Mouse (Mus musculus) neural tube, embryonic 11.5 days (tissue): ENCODE results near the gene St6gal1. TPM values are rescaled to one million over a fixed set of nuclear protein-coding genes. Genes with fewer than 3 reads are reported as not detected.
A peak's percentile ranks its signal among the peaks of the same experiment; 100 is the strongest.

Experiments
- ATAC-seq: fragments of 200-750 bp; cut with Nextera tagmentation; 2 replicates; pipeline ENCODE4 v1.8.0; 2017; ENCODE audit warnings: moderate number of reproducible peaks, mild to moderate bottlenecking, moderate TSS enrichment, moderate library complexity; ENCODE audit not compliant: insufficient read depth, low FRiP score, low TSS enrichment
- DNase-seq: peaks from one replicate; pipeline ENCODE4 v3.0.0-alpha.2; 2015; ENCODE audit warnings: low spot score
- H3K27ac ChIP-seq: fragments of 300-500 bp; sonication (generic); 2 replicates; pipeline ENCODE4 v1.5.1; 2014; ENCODE audit warnings: low read depth, mild to moderate bottlenecking, low read length
- H3K27me3 ChIP-seq: fragments of 300-500 bp; sonication (generic); 2 replicates; pipeline ENCODE4 v1.6.1; 2014; ENCODE audit warnings: mild to moderate bottlenecking, low read length, mixed read lengths; ENCODE audit not compliant: control insufficient read depth, insufficient read depth
- H3K36me3 ChIP-seq: fragments of 300-500 bp; sonication (generic); 2 replicates; pipeline ENCODE4 v1.6.1; 2014; ENCODE audit warnings: mild to moderate bottlenecking, low read length, moderate library complexity, mixed read lengths; ENCODE audit not compliant: control insufficient read depth, insufficient read depth
- H3K4me1 ChIP-seq: fragments of 300-500 bp; sonication (generic); 2 replicates; pipeline ENCODE4 v1.6.1; 2014; ENCODE audit warnings: low read length, mixed read lengths; ENCODE audit not compliant: control insufficient read depth, insufficient read depth
- H3K4me2 ChIP-seq: fragments of 300-500 bp; sonication (generic); 2 replicates; pipeline ENCODE4 v1.6.1; 2014; ENCODE audit warnings: low read depth, mild to moderate bottlenecking, moderate library complexity
- H3K4me3 ChIP-seq: fragments of 300-500 bp; sonication (generic); 2 replicates; pipeline ENCODE4 v1.5.1; 2014; ENCODE audit warnings: low read depth, low read length
- H3K9ac ChIP-seq: fragments of 300-500 bp; sonication (generic); 2 replicates; pipeline ENCODE4 v1.6.1; 2014; ENCODE audit warnings: mild to moderate bottlenecking, low read length
- H3K9me3 ChIP-seq: fragments of 300-500 bp; sonication (generic); 2 replicates; pipeline ENCODE4 v1.6.1; 2016; ENCODE audit warnings: low read length; ENCODE audit not compliant: control insufficient read depth
- WGBS: fragments of 180-500 bp; shearing (Covaris S2); extraction: QIAGEN DNeasy Blood & Tissue Kit; methylation state at CpG from one replicate; pipeline ENCODE4 v1.1.7; 2014; 5-methylcytosine and 5-hydroxymethylcytosine counted together
- polyA plus RNA-seq: library from polyadenylated mRNA; unstranded; fragments of >200 nt; fragmentation: Nextera tagmentation; extraction: Ambion mirVana; gene quantifications from 2 replicates; pipeline ENCODE4 v1.2.1, GENCODE M21; 2014

St6gal1 gene
- polyA plus RNA-seq, 1 experiment from 2014 or later, result 39.7 TPM

DNA sequence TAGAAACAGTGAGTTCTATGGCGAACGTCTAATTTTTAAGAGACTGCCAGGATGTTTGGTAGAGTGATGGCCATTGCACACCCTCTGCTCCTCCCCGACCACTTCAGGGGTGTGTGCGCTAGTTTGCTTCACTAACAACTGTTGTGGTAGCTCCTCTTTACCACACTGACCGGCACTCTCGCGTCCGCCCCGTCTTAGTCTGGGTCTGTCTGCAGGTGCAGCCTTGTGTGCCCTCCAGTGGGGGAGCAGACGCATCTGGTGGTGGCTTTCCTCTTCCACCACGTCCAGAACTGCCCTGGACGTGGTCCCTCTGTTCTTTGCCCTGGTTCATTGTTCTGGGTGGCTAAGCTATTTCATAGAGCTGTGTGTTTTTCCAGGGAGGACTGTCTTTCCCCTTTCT lies 40.5 kb downstream of the St6gal1 start:
- H3K27me3 ChIP-seq, result no peaks in the 10 kb centered on the region
- 92% methylated on average over 12 of the region's 12 CpGs for WGBS
- no peak overlapping the region for H3K27ac ChIP-seq
- DNase-seq, result no peak
- ATAC-seq, result no peak
- no peak overlapping the region for H3K4me3 ChIP-seq
- H3K9ac ChIP-seq, result no peak overlapping the region
- peaks cover 2% of the 10 kb centered on the region for H3K36me3 ChIP-seq
- peaks cover 6% of the 10 kb centered on the region for H3K4me1 ChIP-seq
- H3K4me2 ChIP-seq, result no peak overlapping the region
- no peaks in the 10 kb centered on the region for H3K9me3 ChIP-seq

DNA sequence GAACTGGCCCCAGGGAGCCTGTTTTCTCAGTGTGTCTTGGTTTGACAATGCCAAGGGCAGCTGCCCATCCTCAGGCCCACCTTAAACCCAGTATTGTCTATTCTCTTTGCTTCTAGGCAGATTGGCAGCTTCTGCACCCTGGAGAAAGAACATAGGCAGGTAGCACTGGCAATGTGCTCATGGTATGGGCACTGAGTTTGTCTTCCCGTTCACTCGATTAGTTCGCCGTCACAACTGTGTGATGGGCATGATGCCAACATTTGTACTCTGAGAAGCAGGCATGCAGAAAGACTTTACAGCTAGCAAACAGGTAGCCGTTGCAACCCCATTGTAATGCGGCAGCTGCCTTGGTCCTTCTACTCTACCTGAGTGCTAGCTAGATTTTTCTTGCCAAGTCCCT lies 40.9 kb downstream of the St6gal1 start:
- Histone ChIP-seq H3K4me2 (no peak overlapping the region), H3K36me3 (peaks cover 2% of the 10 kb centered on the region), H3K27ac (no peak overlapping the region), H3K9ac (no peak overlapping the region), H3K4me1 (peaks cover 11% of the 10 kb centered on the region), H3K27me3 (no peaks in the 10 kb centered on the region), H3K9me3 (no peaks in the 10 kb centered on the region), H3K4me3 (no peak overlapping the region)
- ATAC-seq (no peak), DNase-seq (no peak)
- WGBS, result 93% methylated on average over 6 of the region's 6 CpGs

DNA sequence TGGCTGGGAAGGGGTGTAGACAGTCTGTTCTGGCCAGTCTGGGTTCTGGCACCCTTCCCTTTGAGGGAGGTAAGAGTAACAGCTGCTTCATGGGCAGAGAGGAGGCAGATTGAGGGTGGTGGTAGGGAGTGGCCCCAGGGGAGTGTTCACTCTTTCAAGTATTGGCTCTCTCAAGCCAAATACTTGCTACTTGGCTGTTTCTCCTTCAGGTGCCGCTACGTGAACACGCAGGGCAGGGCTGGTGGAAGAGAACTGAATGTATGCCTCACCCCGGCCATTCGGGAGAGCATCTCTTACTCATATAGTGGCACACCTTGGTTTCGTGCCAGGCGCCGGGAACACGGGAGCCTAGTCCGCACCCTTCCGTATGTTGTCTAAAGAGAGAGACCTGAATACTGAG lies 41.8 kb downstream of the St6gal1 start:
- H3K9ac ChIP-seq, result no peak overlapping the region
- WGBS, result 94% methylated on average over 11 of the region's 11 CpGs
- DNase-seq (no peak), ATAC-seq (no peak)
- peaks cover 18% of the 10 kb centered on the region for H3K4me1 ChIP-seq
- H3K27me3 ChIP-seq, result no peaks in the 10 kb centered on the region
- H3K36me3 ChIP-seq, result peaks cover 2% of the 10 kb centered on the region
- H3K4me2 ChIP-seq, result no peak overlapping the region
- H3K9me3 ChIP-seq, result no peaks in the 10 kb centered on the region
- no peak overlapping the region for H3K27ac ChIP-seq
- H3K4me3 ChIP-seq, result no peak overlapping the region

DNA sequence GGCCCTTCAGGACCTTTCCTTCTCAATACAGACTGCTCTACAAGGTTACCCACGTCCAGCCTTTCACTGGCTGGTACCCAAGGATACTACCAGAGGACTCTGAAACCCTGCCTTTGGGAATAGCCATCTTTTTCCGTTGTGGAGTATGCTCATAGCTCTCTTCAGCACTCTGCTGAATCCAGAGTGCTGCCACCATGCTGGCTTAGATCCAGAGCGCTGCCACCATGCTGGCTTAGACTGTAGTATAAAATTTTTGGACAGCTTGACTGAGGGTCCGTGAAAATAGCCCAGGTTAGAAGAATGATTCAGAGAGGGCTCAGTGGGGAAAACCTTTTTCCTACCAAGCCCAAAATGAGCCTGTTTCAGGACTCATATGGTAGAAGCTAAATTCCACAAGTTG lies 42.4 kb downstream of the St6gal1 start:
- H3K9ac ChIP-seq, result no peak overlapping the region
- WGBS, result 81% methylated on average over 4 of the region's 4 CpGs
- peaks cover 22% of the 10 kb centered on the region for H3K4me1 ChIP-seq

DNA sequence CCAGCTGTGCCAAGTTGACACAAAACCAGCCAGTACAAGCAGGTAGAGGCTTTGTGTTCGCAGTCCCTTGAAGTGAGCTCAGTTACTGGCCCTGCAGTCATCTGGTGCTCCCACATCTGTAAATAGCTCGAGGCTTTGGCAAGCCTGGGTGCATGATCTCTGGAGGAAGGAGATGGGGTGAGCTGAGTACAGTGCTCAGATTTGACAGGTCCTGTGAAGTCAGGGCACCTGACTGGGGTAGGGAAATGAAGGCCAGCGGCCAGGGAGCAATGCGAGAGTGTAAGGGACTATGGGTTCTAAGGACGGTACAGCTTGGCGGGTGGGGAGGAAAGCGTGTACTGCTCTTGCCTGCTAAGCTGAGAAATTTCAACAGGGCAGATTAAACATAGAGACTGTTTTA lies 43.7 kb downstream of the St6gal1 start:
- 87% methylated on average over 7 of the region's 7 CpGs for WGBS
- ATAC-seq, result no peak

More for the DNA sequence above, 42.4 kb downstream of the St6gal1 start:
- Histone ChIP-seq H3K4me3 (no peak overlapping the region), H3K36me3 (peaks cover 2% of the 10 kb centered on the region), H3K9me3 (no peaks in the 10 kb centered on the region), H3K27me3 (no peaks in the 10 kb centered on the region), H3K4me2 (no peak overlapping the region), H3K27ac (no peak overlapping the region)
- DNase-seq (no peak), ATAC-seq (no peak)

DNA sequence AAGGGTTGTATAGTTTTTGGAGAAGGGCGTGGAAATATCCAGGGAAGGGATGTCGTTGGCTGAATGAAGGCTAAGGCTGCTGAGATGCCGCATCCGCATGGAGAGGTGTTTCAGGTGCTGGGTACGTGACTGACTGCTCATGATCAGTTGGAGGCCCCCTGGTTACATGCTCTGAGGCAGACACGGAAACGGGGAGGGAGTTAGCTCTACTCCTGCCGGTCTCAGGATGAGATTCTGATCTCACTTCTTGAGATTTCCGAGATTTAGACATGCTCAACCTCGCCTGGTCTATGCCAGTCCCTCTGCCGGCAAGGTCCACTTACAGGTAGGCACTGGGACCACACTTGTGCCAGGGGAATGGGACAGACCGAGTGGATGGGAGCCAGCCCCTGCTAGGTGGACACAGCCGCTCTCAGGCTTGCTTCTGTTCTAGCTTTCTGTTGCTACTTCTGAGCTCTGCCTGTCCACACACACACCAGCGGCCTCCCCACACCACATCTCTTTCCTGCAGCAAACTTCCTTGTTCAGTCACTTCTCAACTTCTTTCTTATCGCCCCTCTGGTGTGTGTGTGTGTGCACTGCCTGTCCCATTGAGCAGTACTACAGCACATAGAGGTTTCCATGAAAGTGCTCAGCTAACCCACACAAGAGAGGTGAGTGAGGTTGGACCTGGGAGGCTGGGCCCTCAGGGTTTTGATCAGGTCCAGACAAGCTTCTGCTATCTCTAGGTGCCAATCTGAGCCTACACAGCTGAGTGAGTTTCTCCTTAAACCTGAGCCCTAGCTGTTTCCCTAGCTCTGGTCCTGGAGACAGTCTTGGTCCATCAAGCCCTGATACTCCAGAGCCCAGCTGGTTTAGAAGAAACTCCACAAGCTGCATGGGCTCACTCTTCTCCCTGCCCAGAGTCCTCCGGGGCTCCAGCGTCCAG lies 44.8 kb downstream of the St6gal1 start:
- H3K4me1 ChIP-seq, result peaks cover 27% of the 10 kb centered on the region
- no peaks in the 10 kb centered on the region for H3K9me3 ChIP-seq
- no peak for ATAC-seq
- H3K36me3 ChIP-seq, result no peaks in the 10 kb centered on the region; the same call in 1 of the 2 replicates
- no peaks in the 10 kb centered on the region for H3K27me3 ChIP-seq
- no peak for DNase-seq
- no peak overlapping the region for H3K4me3 ChIP-seq
- peak overlapping the region; percentile 70; the same call in 1 of the 2 replicates for H3K27ac ChIP-seq
- no peak overlapping the region for H3K4me2 ChIP-seq
- H3K9ac ChIP-seq, result no peak overlapping the region
- WGBS, result 83% methylated on average over 17 of the region's 17 CpGs

More for the DNA sequence above, 43.7 kb downstream of the St6gal1 start:
- H3K36me3 ChIP-seq, result peaks cover 2% of the 10 kb centered on the region
- no peaks in the 10 kb centered on the region for H3K9me3 ChIP-seq
- no peak for DNase-seq
- H3K4me3 ChIP-seq, result no peak overlapping the region
- no peak overlapping the region for H3K27ac ChIP-seq
- peaks cover 27% of the 10 kb centered on the region for H3K4me1 ChIP-seq
- no peak overlapping the region for H3K9ac ChIP-seq
- no peaks in the 10 kb centered on the region for H3K27me3 ChIP-seq
- no peak overlapping the region for H3K4me2 ChIP-seq

DNA sequence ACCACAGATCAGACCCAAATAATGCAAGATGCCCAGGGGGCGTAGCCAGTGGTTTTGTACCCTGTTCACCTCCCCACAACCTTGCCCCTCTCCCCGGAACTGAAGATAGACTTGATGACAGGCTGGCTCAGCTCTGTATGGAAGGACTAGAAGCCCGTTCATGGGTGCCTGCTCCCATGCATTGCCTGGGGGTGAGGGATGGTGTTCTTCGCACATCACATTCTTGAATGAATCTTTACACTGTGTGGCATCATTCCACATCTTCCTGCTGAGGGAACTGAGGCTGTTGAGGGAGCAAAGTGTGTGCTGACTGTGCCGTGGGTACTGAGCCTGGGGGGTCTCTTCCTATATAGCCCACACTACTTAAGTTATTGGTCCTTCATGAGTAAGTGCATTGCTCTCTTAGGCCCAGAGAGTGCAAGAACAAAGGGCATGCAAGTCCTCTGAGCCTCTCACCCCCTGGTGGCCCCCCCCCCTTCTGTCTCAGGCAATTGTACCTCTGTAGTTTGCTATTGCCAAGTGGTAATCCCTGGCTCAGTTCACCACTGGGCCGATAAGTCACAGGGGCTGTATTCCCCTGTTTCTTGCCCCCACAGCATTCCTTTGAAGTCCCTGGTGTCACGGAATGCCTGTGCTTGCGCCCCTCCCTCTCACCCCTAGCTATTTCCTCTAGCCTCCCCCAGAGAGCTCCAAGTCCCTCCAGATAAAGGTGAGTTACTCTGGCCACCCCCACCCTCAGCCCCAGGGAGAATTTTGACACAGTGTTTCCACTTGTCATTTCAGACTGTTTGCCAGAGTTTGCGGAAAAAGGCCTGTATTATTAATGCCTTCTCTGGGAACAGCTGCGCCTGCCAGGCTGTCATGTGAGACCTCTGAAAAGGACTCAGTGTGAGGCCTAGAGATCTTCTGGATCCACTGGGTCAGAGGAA lies 45.7 kb downstream of the St6gal1 start:
- no peaks in the 10 kb centered on the region for H3K27me3 ChIP-seq
- no peak overlapping the region for H3K4me3 ChIP-seq
- DNase-seq (peak; percentile 48), ATAC-seq (peak; percentile 54)
- peak overlapping the region; percentile 14; the same call in 1 of the 2 replicates for H3K9ac ChIP-seq
- H3K4me1 ChIP-seq, result peaks cover 27% of the 10 kb centered on the region
- H3K36me3 ChIP-seq, result no peaks in the 10 kb centered on the region; the same call in 1 of the 2 replicates
- H3K4me2 ChIP-seq, result no peak overlapping the region
- H3K27ac ChIP-seq, result peak overlapping the region; percentile 70
- 16% methylated on average over 10 of the region's 10 CpGs for WGBS
- H3K9me3 ChIP-seq, result no peaks in the 10 kb centered on the region

DNA sequence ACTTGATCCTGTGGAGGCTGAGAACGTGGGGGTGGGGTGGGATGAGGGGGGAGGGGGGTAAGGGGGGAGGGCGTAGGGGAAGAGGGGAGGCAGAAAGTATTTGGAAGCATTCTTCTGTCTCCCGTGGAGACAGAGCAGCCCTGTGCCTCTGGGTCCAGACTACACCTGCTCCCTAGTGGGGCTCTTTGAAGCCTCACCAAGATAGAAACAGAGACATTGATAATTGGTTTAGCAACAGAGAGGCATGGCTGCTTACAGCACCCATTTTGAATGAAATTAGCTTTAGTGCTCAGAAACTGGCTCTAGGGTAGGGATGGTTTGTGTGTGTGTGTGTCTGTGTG lies 46.3 kb downstream of the St6gal1 start:
- H3K4me1 ChIP-seq, result peaks cover 27% of the 10 kb centered on the region
- no peak for DNase-seq
- no peaks in the 10 kb centered on the region; the same call in 1 of the 2 replicates for H3K36me3 ChIP-seq
- 0 out of 2 replicates have a peak overlapping the region, but pooled peaks have one; percentile 27 for H3K27ac ChIP-seq
- WGBS, result 0% methylated on average over 3 of the region's 3 CpGs
- no peaks in the 10 kb centered on the region for H3K9me3 ChIP-seq
- no peaks in the 10 kb centered on the region for H3K27me3 ChIP-seq
- H3K9ac ChIP-seq, result no peak overlapping the region
- ATAC-seq, result peak; percentile 57
- no peak overlapping the region for H3K4me3 ChIP-seq
- no peak overlapping the region for H3K4me2 ChIP-seq
